Mouse (Mus musculus): ENCODE results near the gene Gm47283. TPM values are rescaled to one million over a fixed set of nuclear protein-coding genes. Genes with fewer than 3 reads are reported as not detected.
"Not testable (repeated sequence)": the region's sequence is repeated elsewhere in the genome, so short reads cannot be mapped to it uniquely, and the experiment has no call there.

Gene Gm47283
- total RNA-seq (2021), result not detected
- long read RNA-seq, experiment 1, result 0 reads
- long read RNA-seq, experiment 2, result 0 reads

- not testable (repeated sequence) for DNase-seq (ENCODE audit: low spot score in 2 of 2)
These were observed at the start of gene Gm47283 for GRCm38 (mm10) chrY:90784438-90784837. Gene Gm47283 (plus strand): TSS chrY:90784738.

GRCm38 (mm10) chrY:90735181-90735895 lies 49.2 kb upstream of the Gm47283 start:
- DNase-seq (ENCODE audit: low spot score in 2 of 2), result not testable (repeated sequence)

GRCm38 (mm10) chrY:90736217-90737000 lies 48.1 kb upstream of the Gm47283 start:
- DNase-seq (ENCODE audit: low spot score in 2 of 2), result not testable (repeated sequence)

- DNase-seq (ENCODE audit: low spot score in 2 of 2), result no peak
These were observed 46.7 kb upstream of the Gm47283 start for GRCm38 (mm10) chrY:90737606-90738430.

GRCm38 (mm10) chrY:90738431-90738680 lies 46.2 kb upstream of the Gm47283 start:
- no peak for DNase-seq (ENCODE audit: low spot score in 2 of 2)

GRCm38 (mm10) chrY:90738841-90739530 lies 45.6 kb upstream of the Gm47283 start:
- DNase-seq (ENCODE audit: low spot score in 2 of 2), result peak in 1 of 2 experiments; percentile 58

GRCm38 (mm10) chrY:90739531-90740012 lies 45.0 kb upstream of the Gm47283 start:
- DNase-seq (ENCODE audit: low spot score in 2 of 2), result peak in 1 of 2 experiments; percentile 41

GRCm38 (mm10) chrY:90740013-90740561 lies 44.5 kb upstream of the Gm47283 start:
- DNase-seq (ENCODE audit: low spot score in 2 of 2), result peak in 1 of 2 experiments; percentile 43

GRCm38 (mm10) chrY:90741006-90741405 lies 43.5 kb upstream of the Gm47283 start:
- peak in 1 of 2 experiments; percentile 9 for DNase-seq (ENCODE audit: low spot score in 2 of 2)

GRCm38 (mm10) chrY:90741452-90742260 lies 42.9 kb upstream of the Gm47283 start:
- DNase-seq (ENCODE audit: low spot score in 2 of 2), result peak in 1 of 2 experiments; percentile 61

GRCm38 (mm10) chrY:90742261-90743052 lies 42.1 kb upstream of the Gm47283 start:
- peak in 1 of 2 experiments; percentile 4 for DNase-seq (ENCODE audit: low spot score in 2 of 2)

- peak in 1 of 2 experiments; percentile 25 for DNase-seq (ENCODE audit: low spot score in 2 of 2)
These were observed 41.3 kb upstream of the Gm47283 start for GRCm38 (mm10) chrY:90743053-90743810.

GRCm38 (mm10) chrY:90743811-90744220 lies 40.7 kb upstream of the Gm47283 start:
- no peak for DNase-seq (ENCODE audit: low spot score in 2 of 2)

GRCm38 (mm10) chrY:90744381-90744981 lies 40.1 kb upstream of the Gm47283 start:
- peak; percentile 88 to 98 for DNase-seq (ENCODE audit: low spot score in 2 of 2)

- DNase-seq (ENCODE audit: low spot score in 2 of 2), result not testable (repeated sequence)
These were observed 39.3 kb upstream of the Gm47283 start for GRCm38 (mm10) chrY:90745256-90745655.

- not testable (repeated sequence) for DNase-seq (ENCODE audit: low spot score in 2 of 2)
These were observed 29.8 kb upstream of the Gm47283 start, which contains the start of gene Gm21860 for GRCm38 (mm10) chrY:90754721-90755120. Gene Gm21860 (minus strand): TSS chrY:90754821.

- not testable (repeated sequence) for DNase-seq (ENCODE audit: low spot score in 2 of 2)
These were observed 54.5 kb downstream of the Gm47283 start, which contains the start of gene Gm21748 for GRCm38 (mm10) chrY:90839077-90839476. Gene Gm21748 (minus strand): TSS chrY:90839177.

Measured in adrenal gland, postnatal 4 days (tissue).